Mouse (Mus musculus): Measurements from ENCODE around the gene Cacfd1.

DNA sequence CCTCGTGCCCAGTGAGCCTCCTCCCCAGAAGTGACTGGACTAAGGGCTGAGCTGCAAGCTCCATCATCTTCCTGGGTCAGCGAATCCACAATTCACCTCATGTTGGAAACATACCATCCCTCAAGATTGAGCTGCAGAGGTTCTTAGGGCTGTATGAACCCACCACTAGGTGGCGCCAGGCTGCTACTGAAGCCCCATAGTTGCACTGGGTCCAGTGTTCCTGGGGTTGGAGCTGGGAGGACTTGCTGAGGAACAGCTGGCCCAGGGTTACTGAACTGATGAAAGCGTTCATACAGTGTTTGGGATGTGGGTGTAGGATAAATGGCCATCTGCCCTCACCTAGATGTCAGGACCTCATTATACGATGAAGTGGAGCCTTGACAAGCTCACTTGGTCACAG lies 8.1 kb downstream of the Cacfd1 start:
- TF ChIP-seq CTCF (IDR thresholded peaks at IDR 0.05; ENCODE audit: extremely low read depth, insufficient read depth, insufficient read length, insufficient replicate concordance) = peak; percentile 89; the same call in 1 of the 2 replicates
- TF ChIP-seq POLR2A (IDR thresholded peaks at IDR 0.05; ENCODE audit: low read depth, low read length) = no peak
